Mouse (Mus musculus) small intestine, adult 2 months (tissue): ENCODE measurements around the gene Jak1.

Source experiments
- CTCF ChIP-seq: fragments of 200-500 bp; IDR thresholded peaks from 2 replicates; pipeline ENCODE4 v1.5.1; 2012; ENCODE audit warnings: low read depth, mild to moderate bottlenecking, control low read depth, inconsistent platforms, low read length, moderate library complexity, mixed read lengths; ENCODE audit not compliant: insufficient replicate concordance, insufficient read length; ENCODE audit errors: extremely low read depth
- POLR2A ChIP-seq: fragments of 200-500 bp; IDR thresholded peaks from 2 replicates; pipeline ENCODE4 v1.6.1; 2012; ENCODE audit warnings: low read depth, mild to moderate bottlenecking, control low read depth, inconsistent platforms, low read length, moderate library complexity

DNA sequence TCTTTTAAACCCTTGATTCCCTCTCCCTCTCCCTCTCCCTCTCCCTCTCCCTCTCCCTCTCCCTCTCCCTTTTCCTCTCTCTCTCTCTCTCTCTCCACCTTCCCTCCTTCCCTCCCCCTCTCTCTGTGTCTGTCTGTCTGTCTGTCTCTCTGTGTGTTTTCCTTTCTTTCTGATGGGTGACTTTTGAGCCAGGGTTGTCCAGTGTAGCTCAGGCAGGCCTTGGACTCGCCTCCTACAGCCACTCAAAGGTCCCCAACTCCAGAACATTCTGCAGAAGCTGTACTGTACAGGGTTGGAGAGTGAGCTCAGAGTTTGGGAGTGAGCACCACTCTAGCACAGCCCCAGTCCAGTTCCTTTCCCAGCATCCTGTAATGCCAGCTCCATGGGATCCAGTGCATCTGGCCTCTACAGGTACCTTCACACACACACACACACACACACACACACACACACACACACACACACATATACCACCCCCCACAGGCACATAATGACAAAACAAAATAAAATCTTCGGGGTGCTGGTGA is 20.9 kb upstream of the Jak1 start:
- no peak for TF ChIP-seq POLR2A
- TF ChIP-seq CTCF, result no peak
